Mouse (Mus musculus) embryonic facial prominence, embryonic 12.5 days (tissue): Measurements from ENCODE around the gene Fat2. TPM values are rescaled to one million over a fixed set of nuclear protein-coding genes. Genes with fewer than 3 reads are reported as not detected.

ENCODE experiments used
- ATAC-seq: fragments of 200-750 bp; cut with Nextera tagmentation; 2 replicates; pipeline ENCODE4 v1.8.0; 2017; ENCODE audit not compliant: insufficient number of reproducible peaks, insufficient read depth, low FRiP score, low TSS enrichment
- H3K27ac ChIP-seq: fragments of 300-500 bp; sonication (generic); 2 replicates; pipeline ENCODE4 v1.5.1; 2016; ENCODE audit warnings: mild to moderate bottlenecking
- H3K27me3 ChIP-seq: fragments of 300-500 bp; sonication (generic); 2 replicates; pipeline ENCODE4 v1.6.1; 2016; ENCODE audit warnings: mild to moderate bottlenecking, moderate library complexity
- H3K36me3 ChIP-seq: fragments of 300-500 bp; sonication (generic); 2 replicates; pipeline ENCODE4 v1.6.1; 2016; ENCODE audit warnings: mild to moderate bottlenecking
- H3K4me1 ChIP-seq: fragments of 300-500 bp; sonication (generic); 2 replicates; pipeline ENCODE4 v1.6.1; 2016
- H3K4me2 ChIP-seq: fragments of 300-500 bp; sonication (generic); replicated peaks from 2 replicates; pipeline ENCODE4 v1.6.1; 2016; ENCODE audit warnings: mild to moderate bottlenecking, moderate library complexity
- H3K4me3 ChIP-seq: fragments of 300-500 bp; sonication (generic); 2 replicates; pipeline ENCODE4 v1.5.1; 2016; ENCODE audit warnings: mild to moderate bottlenecking
- H3K9ac ChIP-seq: fragments of 300-500 bp; sonication (generic); 2 replicates; pipeline ENCODE4 v1.6.1; 2016; ENCODE audit warnings: mild to moderate bottlenecking, moderate library complexity
- H3K9me3 ChIP-seq: fragments of 300-500 bp; sonication (generic); 2 replicates; pipeline ENCODE4 v1.6.1; 2016; ENCODE audit warnings: mild to moderate bottlenecking, moderate library complexity
- WGBS: fragments of 180-500 bp; shearing (Covaris S2); methylation state at CpG from one replicate; pipeline ENCODE4 v1.1.7; 2016; 5-methylcytosine and 5-hydroxymethylcytosine counted together
- polyA plus RNA-seq: library from polyadenylated mRNA; unstranded; fragments of >200 nt; fragmentation: Nextera tagmentation; extraction: Ambion mirVana; gene quantifications from 2 replicates; pipeline ENCODE4 v1.2.1, GENCODE M21; 2016

Gene Fat2
- polyA plus RNA-seq, 1 experiment from 2014 or later: 0.22 TPM

- no peak overlapping the region for H3K27ac ChIP-seq
- H3K9ac ChIP-seq: no peak overlapping the region
- no peak for ATAC-seq
- no peak overlapping the region for H3K4me2 ChIP-seq
- no peaks in the 10 kb centered on the region for H3K4me1 ChIP-seq
- no peaks in the 10 kb centered on the region for H3K9me3 ChIP-seq
- 80% methylated on average over 3 of the region's 3 CpGs for WGBS
- H3K4me3 ChIP-seq: no peak overlapping the region
- no peaks in the 10 kb centered on the region for H3K27me3 ChIP-seq
- no peaks in the 10 kb centered on the region for H3K36me3 ChIP-seq
Measured at GRCm38 (mm10) chr11:55364662-55365061, 28.3 kb upstream of the Fat2 start.

GRCm38 (mm10) chr11:55358094-55358783, 21.9 kb upstream of the Fat2 start:
- no peak for ATAC-seq
- no peak overlapping the region for H3K9ac ChIP-seq
- H3K27ac ChIP-seq: no peak overlapping the region
- H3K4me3 ChIP-seq: no peak overlapping the region
- H3K9me3 ChIP-seq: no peaks in the 10 kb centered on the region
- no peaks in the 10 kb centered on the region for H3K27me3 ChIP-seq
- no peaks in the 10 kb centered on the region for H3K4me1 ChIP-seq
- 74% methylated on average over 15 of the region's 15 CpGs for WGBS
- no peaks in the 10 kb centered on the region for H3K36me3 ChIP-seq
- H3K4me2 ChIP-seq: no peak overlapping the region

- Histone ChIP-seq H3K4me1 (no peaks in the 10 kb centered on the region), H3K9ac (no peak overlapping the region), H3K27ac (no peak overlapping the region), H3K4me2 (no peak overlapping the region), H3K27me3 (no peaks in the 10 kb centered on the region), H3K4me3 (no peak overlapping the region), H3K9me3 (no peaks in the 10 kb centered on the region), H3K36me3 (no peaks in the 10 kb centered on the region)
- 93% methylated on average over 2 of the region's 2 CpGs for WGBS
- no peak for ATAC-seq
Measured at GRCm38 (mm10) chr11:55356846-55357245, 20.5 kb upstream of the Fat2 start.

GRCm38 (mm10) chr11:55341961-55342371, 5.6 kb upstream of the Fat2 start:
- no peak overlapping the region for H3K27ac ChIP-seq
- H3K4me2 ChIP-seq: no peak overlapping the region
- WGBS: 65% methylated on average over 11 of the region's 11 CpGs
- no peaks in the 10 kb centered on the region for H3K27me3 ChIP-seq
- no peaks in the 10 kb centered on the region for H3K9me3 ChIP-seq
- H3K9ac ChIP-seq: no peak overlapping the region
- H3K4me1 ChIP-seq: no peaks in the 10 kb centered on the region
- no peak overlapping the region for H3K4me3 ChIP-seq
- ATAC-seq: no peak
- H3K36me3 ChIP-seq: no peaks in the 10 kb centered on the region

- Histone ChIP-seq H3K4me2 (no peak overlapping the region), H3K4me1 (no peaks in the 10 kb centered on the region), H3K27ac (no peak overlapping the region), H3K9ac (no peak overlapping the region), H3K36me3 (no peaks in the 10 kb centered on the region), H3K4me3 (no peak overlapping the region), H3K27me3 (no peaks in the 10 kb centered on the region), H3K9me3 (no peaks in the 10 kb centered on the region)
- WGBS: 80% methylated on average over 2 of the region's 2 CpGs
- no peak for ATAC-seq
Measured at GRCm38 (mm10) chr11:55340789-55341188, 4.4 kb upstream of the Fat2 start.

GRCm38 (mm10) chr11:55337032-55337769, 837 bp upstream of the Fat2 start:
- Histone ChIP-seq H3K9ac (no peak overlapping the region), H3K4me2 (no peak overlapping the region), H3K4me1 (no peaks in the 10 kb centered on the region), H3K9me3 (no peaks in the 10 kb centered on the region), H3K36me3 (no peaks in the 10 kb centered on the region), H3K27me3 (no peaks in the 10 kb centered on the region), H3K4me3 (no peak overlapping the region), H3K27ac (no peak overlapping the region)
- no peak for ATAC-seq
- 81% methylated on average over 5 of the region's 5 CpGs for WGBS

GRCm38 (mm10) chr11:55335314-55336076, 869 bp downstream of the Fat2 start:
- Histone ChIP-seq H3K4me1 (no peaks in the 10 kb centered on the region), H3K27ac (no peak overlapping the region), H3K4me2 (no peak overlapping the region), H3K36me3 (no peaks in the 10 kb centered on the region), H3K9me3 (no peaks in the 10 kb centered on the region), H3K27me3 (no peaks in the 10 kb centered on the region), H3K4me3 (no peak overlapping the region), H3K9ac (no peak overlapping the region)
- WGBS: 86% methylated on average over 14 of the region's 14 CpGs
- ATAC-seq: no peak

GRCm38 (mm10) chr11:55334545-55334944, 1.8 kb downstream of the Fat2 start:
- no peak overlapping the region for H3K4me2 ChIP-seq
- H3K27me3 ChIP-seq: no peaks in the 10 kb centered on the region
- ATAC-seq: no peak
- no peak overlapping the region for H3K9ac ChIP-seq
- H3K4me1 ChIP-seq: no peaks in the 10 kb centered on the region
- H3K36me3 ChIP-seq: no peaks in the 10 kb centered on the region
- no peak overlapping the region for H3K27ac ChIP-seq
- H3K9me3 ChIP-seq: no peaks in the 10 kb centered on the region
- H3K4me3 ChIP-seq: no peak overlapping the region
- WGBS: 85% methylated on average over 4 of the region's 4 CpGs

GRCm38 (mm10) chr11:55334063-55334462, 2.3 kb downstream of the Fat2 start:
- Histone ChIP-seq H3K36me3 (no peaks in the 10 kb centered on the region), H3K4me2 (no peak overlapping the region), H3K9ac (no peak overlapping the region), H3K4me3 (no peak overlapping the region), H3K27me3 (no peaks in the 10 kb centered on the region), H3K9me3 (no peaks in the 10 kb centered on the region), H3K27ac (no peak overlapping the region), H3K4me1 (no peaks in the 10 kb centered on the region)
- 81% methylated on average over 6 of the region's 6 CpGs for WGBS
- no peak for ATAC-seq

- H3K4me2 ChIP-seq: no peak overlapping the region
- H3K4me3 ChIP-seq: no peak overlapping the region
- no peaks in the 10 kb centered on the region for H3K4me1 ChIP-seq
- H3K36me3 ChIP-seq: no peaks in the 10 kb centered on the region
- no peaks in the 10 kb centered on the region for H3K27me3 ChIP-seq
- 83% methylated on average over 16 of the region's 16 CpGs for WGBS
- H3K9ac ChIP-seq: no peak overlapping the region
- no peak for ATAC-seq
- no peaks in the 10 kb centered on the region for H3K9me3 ChIP-seq
- no peak overlapping the region for H3K27ac ChIP-seq
Measured at GRCm38 (mm10) chr11:55329868-55330772, 6.2 kb downstream of the Fat2 start.
